ENCODE assay signal across 9 mouse cellular contexts in genomic region chr7:70356691-70357515, GRCm38 (mm10). TPM values are rescaled to one million over a fixed set of nuclear protein-coding genes. Genes with fewer than 3 reads are reported as not detected.
DNase-seq lines count a peak whose midpoint lies in the region; ATAC-seq and TF ChIP-seq lines count a peak whose summit lies in the region.
"Had no signal": no experiment of that assay in that cellular context is flagged by ENCODE, and none has a peak within 500 bp of the region (broad histone marks: within the 10 kb centered on the region; RNA-seq: fewer than 3 reads in every experiment).

No protein-coding gene starts in this region.

- peaks cover 2% of the 10 kb centered on the region; the same call in 1 of the 2 replicates for H3K4me1 ChIP-seq in lung, adult 2 months (ENCODE audit: control insufficient read depth, insufficient read depth, low read length)
- peaks cover 15% of the 10 kb centered on the region for H3K4me1 ChIP-seq in forebrain, embryonic 12.5 days
- H3K4me1 ChIP-seq in limb, embryonic 10.5 days: peaks cover 60% of the 10 kb centered on the region
- peaks cover 35% of the 10 kb centered on the region for H3K4me1 ChIP-seq in neural tube, embryonic 15.5 days
- no peaks in the 10 kb centered on the region for H3K4me1 ChIP-seq in cerebellum, adult 2 months (ENCODE audit: control insufficient read depth, insufficient read depth, low read length)

- no peak for TF ChIP-seq CTCF in lung, adult 2 months (IDR thresholded peaks at IDR 0.05; ENCODE audit: insufficient read depth, low read length)
- no peak for TF ChIP-seq CTCF in cerebellum, adult 2 months (IDR thresholded peaks at IDR 0.05; ENCODE audit: borderline replicate concordance, insufficient read depth, low read depth, low read length)

- TF ChIP-seq POLR2A in lung, adult 2 months (IDR thresholded peaks at IDR 0.05; ENCODE audit: borderline replicate concordance, extremely low read depth, low read depth, low read length): no peak
- TF ChIP-seq POLR2A in cerebellum, adult 2 months (IDR thresholded peaks at IDR 0.05; ENCODE audit: borderline replicate concordance, insufficient read depth, low read length): no peak

- WGBS in lung, adult 2 months: 43% methylated on average over 3 of the region's 3 CpGs
- 32% methylated on average over 3 of the region's 3 CpGs for WGBS in forebrain, embryonic 12.5 days
- 15% methylated on average over 3 of the region's 3 CpGs for WGBS in limb, embryonic 10.5 days
- 23% methylated on average over 3 of the region's 3 CpGs for WGBS in neural tube, embryonic 15.5 days
- 80% methylated on average over 3 of the region's 3 CpGs for WGBS in cerebellum, adult 2 months

- H3K27ac ChIP-seq in forebrain, embryonic 12.5 days: peak overlapping the region; percentile 100
- H3K27ac ChIP-seq in limb, embryonic 10.5 days: peak overlapping the region; percentile 100
- H3K27ac ChIP-seq in neural tube, embryonic 15.5 days (replicated peaks): peak overlapping the region; percentile 97; the same call in 1 of the 2 replicates
- H3K27ac ChIP-seq in cerebellum, adult 2 months (ENCODE audit: insufficient read depth, low read length): no peak overlapping the region

- DNase-seq in lung, adult 2 months: no peak
- DNase-seq in lung, postnatal 36 days: no peak
- DNase-seq in limb, embryonic 10.5 days (ENCODE audit: low spot score): peak; percentile 34
- no peak for DNase-seq in right cerebral cortex, postnatal 14 days
- no peak for DNase-seq in cerebellum, adult 2 months
- DNase-seq in gastrocnemius, postnatal 10 days: no peak

- no peaks in the 10 kb centered on the region for H3K9me3 ChIP-seq in forebrain, embryonic 12.5 days
- no peaks in the 10 kb centered on the region for H3K9me3 ChIP-seq in limb, embryonic 10.5 days (replicated peaks)
- H3K9me3 ChIP-seq in neural tube, embryonic 15.5 days (replicated peaks): no peaks in the 10 kb centered on the region

- peak overlapping the region; percentile 72 for H3K4me2 ChIP-seq in forebrain, embryonic 12.5 days
- peak overlapping the region; percentile 96 for H3K4me2 ChIP-seq in neural tube, embryonic 15.5 days

- peak overlapping the region; percentile 44 for H3K4me3 ChIP-seq in lung, adult 2 months (replicated peaks; ENCODE audit: extremely low read depth, low read depth, low read length)
- H3K4me3 ChIP-seq in forebrain, embryonic 12.5 days (replicated peaks): peak overlapping the region; percentile 83
- H3K4me3 ChIP-seq in limb, embryonic 10.5 days: peak overlapping the region; percentile 92
- H3K4me3 ChIP-seq in neural tube, embryonic 15.5 days (replicated peaks): peak overlapping the region; percentile 63
- no peak overlapping the region for H3K4me3 ChIP-seq in cerebellum, adult 2 months (replicated peaks; ENCODE audit: insufficient read depth, low read depth, low read length)

- peaks cover 20% of the 10 kb centered on the region for H3K36me3 ChIP-seq in forebrain, embryonic 12.5 days (replicated peaks)
- peaks cover 46% of the 10 kb centered on the region for H3K36me3 ChIP-seq in limb, embryonic 10.5 days
- no peaks in the 10 kb centered on the region for H3K36me3 ChIP-seq in neural tube, embryonic 15.5 days

- ATAC-seq in forebrain, embryonic 12.5 days (ENCODE audit: low FRiP score): no peak
- ATAC-seq in neural tube, embryonic 15.5 days (ENCODE audit: low FRiP score): no peak

- H3K27me3 ChIP-seq in forebrain, embryonic 12.5 days: peaks cover 54% of the 10 kb centered on the region
- no peaks in the 10 kb centered on the region for H3K27me3 ChIP-seq in limb, embryonic 10.5 days (ENCODE audit: low read depth, poor library complexity, severe bottlenecking)
- no peaks in the 10 kb centered on the region for H3K27me3 ChIP-seq in neural tube, embryonic 15.5 days (replicated peaks)
- H3K27me3 ChIP-seq in cerebellum, adult 2 months (ENCODE audit: control insufficient read depth, insufficient read depth, low read length): peaks cover 7% of the 10 kb centered on the region; the same call in 1 of the 2 replicates

- H3K9ac ChIP-seq in forebrain, embryonic 12.5 days: peak overlapping the region; percentile 98
- H3K9ac ChIP-seq in neural tube, embryonic 15.5 days (replicated peaks): peak overlapping the region; percentile 71; the same call in 1 of the 2 replicates

RNA-seq across cellular contexts. Expression of gene Nr2f2, which starts 9.6 kb away (rescaled TPM):
- 231 and 263 TPM in 2 replicates for polyA plus RNA-seq in lung, adult 2 months (2012; rRNA removed)
- 129 and 162 TPM in 2 replicates for polyA plus RNA-seq in forebrain, embryonic 12.5 days (2016; fragmentation: Nextera tagmentation; extraction: Ambion mirVana)
- polyA plus RNA-seq in limb, embryonic 10.5 days (2016; fragmentation: Nextera tagmentation; extraction: Ambion mirVana): 48.0 and 56.8 TPM in 2 replicates
- polyA plus RNA-seq in neural tube, embryonic 15.5 days (2015; fragmentation: Nextera tagmentation; extraction: Ambion mirVana): 60.3 and 62.5 TPM in 2 replicates
- 25.5 and 28.9 TPM in 2 replicates for polyA plus RNA-seq in cerebellum, adult 2 months (2012; rRNA removed)
- total RNA-seq in gastrocnemius, postnatal 10 days (2021): 10 to 100 TPM; 32.7 to 39.2 TPM
- total RNA-seq: hematopoietic stem cell, adult 5-6 weeks had no signal
